Mouse (Mus musculus) kidney, embryonic 14.5 days (tissue): ENCODE results near the gene Tcf25. TPM values are rescaled to one million over a fixed set of nuclear protein-coding genes. Genes with fewer than 3 reads are reported as not detected.

Source experiments
- ATAC-seq: fragments of 200-750 bp; cut with Nextera tagmentation; 2 replicates; pipeline ENCODE4 v1.8.0; 2017; ENCODE audit warnings: moderate number of reproducible peaks, mild to moderate bottlenecking, moderate TSS enrichment, moderate library complexity; ENCODE audit not compliant: low FRiP score, low TSS enrichment
- H3K27ac ChIP-seq: fragments of 300-500 bp; sonication (generic); 2 replicates; pipeline ENCODE4 v1.5.1; 2014; ENCODE audit warnings: low read depth, mild to moderate bottlenecking, low read length, moderate library complexity, mixed read lengths
- H3K27me3 ChIP-seq: fragments of 300-500 bp; sonication (generic); 2 replicates; pipeline ENCODE4 v1.6.1; 2014; ENCODE audit warnings: mild to moderate bottlenecking, low read length; ENCODE audit not compliant: control insufficient read depth, insufficient read depth
- H3K36me3 ChIP-seq: fragments of 300-500 bp; sonication (generic); 2 replicates; pipeline ENCODE4 v1.6.1; 2014; ENCODE audit warnings: low read length, mixed read lengths; ENCODE audit not compliant: control insufficient read depth, insufficient read depth
- H3K4me1 ChIP-seq: fragments of 300-500 bp; sonication (generic); 2 replicates; pipeline ENCODE4 v1.6.1; 2014; ENCODE audit warnings: low read length, mixed read lengths; ENCODE audit not compliant: control insufficient read depth, insufficient read depth
- H3K4me2 ChIP-seq: fragments of 300-500 bp; sonication (generic); replicated peaks from 2 replicates; pipeline ENCODE4 v1.6.1; 2014; ENCODE audit warnings: low read depth, mild to moderate bottlenecking, low read length
- H3K4me3 ChIP-seq: fragments of 300-500 bp; sonication (generic); 2 replicates; pipeline ENCODE4 v1.5.1; 2014; ENCODE audit warnings: mild to moderate bottlenecking, low read length
- H3K9ac ChIP-seq: fragments of 300-500 bp; sonication (generic); 2 replicates; pipeline ENCODE4 v1.6.1; 2014; ENCODE audit warnings: low read depth, mild to moderate bottlenecking, low read length, moderate library complexity
- H3K9me3 ChIP-seq: fragments of 300-500 bp; sonication (generic); 2 replicates; pipeline ENCODE4 v1.6.1; 2016; ENCODE audit warnings: low read length; ENCODE audit not compliant: control insufficient read depth
- WGBS: fragments of 180-500 bp; shearing (Covaris S2); extraction: QIAGEN DNeasy Blood & Tissue Kit; methylation state at CpG from one replicate; pipeline ENCODE4 v1.1.7; 2014; 5-methylcytosine and 5-hydroxymethylcytosine counted together
- polyA plus RNA-seq: library from polyadenylated mRNA; unstranded; fragments of >200 nt; fragmentation: Nextera tagmentation; extraction: Ambion mirVana; gene quantifications from 2 replicates; pipeline ENCODE4 v1.2.1, GENCODE M21; 2014

The Tcf25 gene
- polyA plus RNA-seq, 1 experiment from 2014 or later: 157 TPM

DNA sequence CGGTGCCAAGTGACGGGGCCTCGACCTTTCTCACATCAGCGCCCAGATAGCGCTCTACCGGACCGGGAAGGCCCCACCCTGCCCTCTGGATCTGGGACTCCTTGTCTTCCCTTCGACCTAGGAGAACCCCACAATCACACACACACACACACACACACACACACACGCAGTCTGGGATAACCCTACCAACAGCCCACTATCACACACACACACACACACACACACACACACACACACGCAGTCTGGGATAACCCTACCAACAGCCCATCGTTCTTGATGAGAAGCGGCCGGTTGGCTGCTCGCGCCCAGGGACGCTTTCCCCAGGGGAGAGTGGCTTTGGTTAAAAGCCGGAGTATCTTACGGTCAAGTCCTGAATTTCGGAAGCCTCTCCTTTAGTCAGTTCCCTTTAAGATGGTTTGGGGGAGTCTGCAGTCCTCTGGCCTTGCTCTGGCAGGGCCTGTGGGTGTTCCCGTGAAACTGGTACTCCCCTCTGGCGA is 40.4 kb upstream of the Tcf25 start:
- Histone ChIP-seq H3K27me3 (peaks cover 7% of the 10 kb centered on the region; the same call in 1 of the 2 replicates), H3K4me1 (peaks cover 5% of the 10 kb centered on the region; the same call in 1 of the 2 replicates), H3K9ac (peak overlapping the region; percentile 58), H3K27ac (0 out of 2 replicates have a peak overlapping the region, but pooled peaks have one; percentile 30), H3K36me3 (no peaks in the 10 kb centered on the region), H3K4me2 (peak overlapping the region; percentile 94), H3K4me3 (peak overlapping the region; percentile 62), H3K9me3 (no peaks in the 10 kb centered on the region)
- 3% methylated on average over 19 of the region's 21 CpGs for WGBS
- ATAC-seq: peak; percentile 37; the same call in 1 of the 2 replicates

GRCm38 (mm10) chr8:123333864-123334263 is 39.7 kb upstream of the Tcf25 start:
- no peaks in the 10 kb centered on the region for H3K9me3 ChIP-seq
- ATAC-seq: no peak
- peak overlapping the region; percentile 62; the same call in 1 of the 2 replicates for H3K4me3 ChIP-seq
- no peak overlapping the region for H3K27ac ChIP-seq
- WGBS: 5% methylated on average over 7 of the region's 7 CpGs
- H3K4me2 ChIP-seq: peak overlapping the region; percentile 94; the same call in 1 of the 2 replicates
- H3K9ac ChIP-seq: no peak overlapping the region
- peaks cover 7% of the 10 kb centered on the region; the same call in 1 of the 2 replicates for H3K27me3 ChIP-seq
- no peaks in the 10 kb centered on the region for H3K36me3 ChIP-seq
- H3K4me1 ChIP-seq: peaks cover 5% of the 10 kb centered on the region; the same call in 1 of the 2 replicates

- ATAC-seq: no peak
Observed at GRCm38 (mm10) chr8:123334467-123334866, 39.1 kb upstream of the Tcf25 start.

GRCm38 (mm10) chr8:123337475-123337874 is 36.1 kb upstream of the Tcf25 start:
- Histone ChIP-seq H3K4me1 (peaks cover 5% of the 10 kb centered on the region; the same call in 1 of the 2 replicates), H3K36me3 (no peaks in the 10 kb centered on the region), H3K4me2 (no peak overlapping the region), H3K27ac (no peak overlapping the region), H3K27me3 (peaks cover 7% of the 10 kb centered on the region; the same call in 1 of the 2 replicates), H3K9me3 (no peaks in the 10 kb centered on the region), H3K9ac (no peak overlapping the region), H3K4me3 (no peak overlapping the region)
- WGBS: 86% methylated on average over 3 of the region's 3 CpGs
- ATAC-seq: no peak

More at GRCm38 (mm10) chr8:123334467-123334866, 39.1 kb upstream of the Tcf25 start:
- H3K4me3 ChIP-seq: no peak overlapping the region
- no peak overlapping the region for H3K4me2 ChIP-seq
- no peak overlapping the region for H3K9ac ChIP-seq
- 0% methylated on average over 1 of the region's 1 CpGs for WGBS
- no peaks in the 10 kb centered on the region for H3K9me3 ChIP-seq
- peaks cover 5% of the 10 kb centered on the region; the same call in 1 of the 2 replicates for H3K4me1 ChIP-seq
- H3K27me3 ChIP-seq: peaks cover 7% of the 10 kb centered on the region; the same call in 1 of the 2 replicates
- H3K27ac ChIP-seq: no peak overlapping the region
- no peaks in the 10 kb centered on the region for H3K36me3 ChIP-seq

GRCm38 (mm10) chr8:123340071-123340470 is 33.5 kb upstream of the Tcf25 start:
- Histone ChIP-seq H3K4me3 (no peak overlapping the region), H3K27me3 (no peaks in the 10 kb centered on the region), H3K9ac (no peak overlapping the region), H3K9me3 (no peaks in the 10 kb centered on the region), H3K36me3 (no peaks in the 10 kb centered on the region), H3K27ac (no peak overlapping the region), H3K4me1 (peaks cover 15% of the 10 kb centered on the region), H3K4me2 (no peak overlapping the region)
- ATAC-seq: no peak
- 95% methylated on average over 4 of the region's 4 CpGs for WGBS

GRCm38 (mm10) chr8:123341040-123342015 is 32.2 kb upstream of the Tcf25 start:
- Histone ChIP-seq H3K27me3 (no peaks in the 10 kb centered on the region), H3K9me3 (no peaks in the 10 kb centered on the region), H3K4me1 (peaks cover 15% of the 10 kb centered on the region), H3K27ac (no peak overlapping the region), H3K4me2 (no peak overlapping the region), H3K4me3 (no peak overlapping the region), H3K36me3 (no peaks in the 10 kb centered on the region), H3K9ac (no peak overlapping the region)
- WGBS: 77% methylated on average over 27 of the region's 27 CpGs
- peak; percentile 55; the same call in 1 of the 2 replicates for ATAC-seq

DNA sequence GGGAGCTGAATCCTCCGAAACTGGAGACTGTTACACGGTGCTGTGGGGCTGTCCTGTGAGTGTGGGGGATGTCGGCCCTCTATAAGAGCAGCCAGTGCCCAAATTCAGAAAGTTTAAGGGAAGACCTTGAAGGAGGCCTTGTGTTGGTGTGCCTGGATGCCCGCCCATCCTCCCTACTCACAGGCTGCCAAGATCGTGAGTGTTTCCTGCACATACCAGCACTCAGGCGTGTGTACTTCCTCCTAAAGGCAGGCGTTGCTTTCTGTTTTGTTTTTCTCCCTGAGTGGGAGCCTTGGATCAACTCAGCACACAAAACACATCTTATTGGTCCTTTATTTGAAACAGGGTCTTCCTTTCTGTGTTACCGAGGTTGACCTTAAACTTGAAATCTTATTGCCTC is 31.3 kb upstream of the Tcf25 start:
- H3K36me3 ChIP-seq: no peaks in the 10 kb centered on the region
- no peak overlapping the region; the same call in 1 of the 2 replicates for H3K27ac ChIP-seq
- no peak for ATAC-seq
- H3K4me2 ChIP-seq: no peak overlapping the region
- H3K9me3 ChIP-seq: no peaks in the 10 kb centered on the region
- H3K4me3 ChIP-seq: no peak overlapping the region
- H3K27me3 ChIP-seq: no peaks in the 10 kb centered on the region
- 76% methylated on average over 8 of the region's 8 CpGs for WGBS
- H3K4me1 ChIP-seq: peaks cover 20% of the 10 kb centered on the region
- H3K9ac ChIP-seq: no peak overlapping the region

- H3K4me3 ChIP-seq: no peak overlapping the region
- no peaks in the 10 kb centered on the region for H3K27me3 ChIP-seq
- WGBS: 65% methylated on average over 7 of the region's 7 CpGs
- no peak for ATAC-seq
- no peaks in the 10 kb centered on the region for H3K36me3 ChIP-seq
- peaks cover 27% of the 10 kb centered on the region for H3K4me1 ChIP-seq
- no peaks in the 10 kb centered on the region for H3K9me3 ChIP-seq
- no peak overlapping the region for H3K4me2 ChIP-seq
- no peak overlapping the region; the same call in 1 of the 2 replicates for H3K27ac ChIP-seq
- H3K9ac ChIP-seq: no peak overlapping the region
Observed at GRCm38 (mm10) chr8:123342911-123343310, 30.6 kb upstream of the Tcf25 start.
